Mouse (Mus musculus): ENCODE measurements around the gene Myrip. TPM values are rescaled to one million over a fixed set of nuclear protein-coding genes. Genes with fewer than 3 reads are reported as not detected.

Myrip gene
- total RNA-seq, 2 experiments from 2014 or later = not detected

DNA sequence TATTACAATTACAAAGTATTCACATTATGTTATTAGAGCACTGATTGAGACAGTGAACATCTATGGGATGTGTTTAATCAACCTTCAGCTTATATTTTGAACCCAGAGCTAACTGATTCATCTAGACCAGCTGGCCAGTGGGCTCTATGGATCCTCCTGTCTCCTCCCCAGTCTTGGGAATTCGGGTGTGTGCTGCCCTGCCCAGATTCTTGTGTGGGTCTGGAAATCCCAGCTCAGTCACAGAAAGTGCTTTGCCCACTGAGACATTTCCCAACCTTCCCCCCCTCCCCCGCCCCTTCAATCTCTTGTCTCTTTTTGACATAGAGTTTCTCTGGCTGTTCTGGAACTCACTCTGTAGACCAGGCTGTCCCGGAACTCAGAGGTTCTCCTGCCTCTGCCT, 217.6 kb downstream of the Myrip start:
- no peak for ATAC-seq (ENCODE audit: poor library complexity, severe bottlenecking)

GRCm38 (mm10) chr9:120519469-120520125, 218.3 kb downstream of the Myrip start:
- no peak for ATAC-seq (ENCODE audit: poor library complexity, severe bottlenecking)

DNA sequence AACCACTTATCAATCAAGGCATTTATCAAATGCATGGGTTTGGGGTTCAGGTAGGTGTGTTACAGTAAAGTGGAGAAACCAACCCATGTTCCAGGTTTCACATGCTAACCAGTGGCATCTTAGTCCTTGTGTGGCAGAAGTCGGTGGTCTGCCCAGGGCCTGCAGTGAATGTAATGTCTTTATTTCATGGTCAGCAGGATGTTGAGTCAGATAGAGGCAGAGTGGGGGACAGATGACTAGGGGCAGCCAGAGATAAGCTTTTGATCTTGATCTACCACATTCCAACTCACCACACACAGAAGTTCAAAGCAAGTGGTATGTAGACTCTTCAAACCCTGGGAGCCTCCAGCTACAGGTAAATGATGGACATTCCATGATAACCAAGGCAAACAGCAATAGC, 219.8 kb downstream of the Myrip start:
- ATAC-seq (ENCODE audit: poor library complexity, severe bottlenecking) = no peak

Other genes starting within 250 kb of the Myrip start
- gene Cx3cr1, start 231.6 kb upstream of the Myrip start, total RNA-seq (2015) = 88.0 and 95.4 TPM in 2 replicates
- 111 and 114 TPM in 2 replicates for gene Cx3cr1, start 231.6 kb upstream of the Myrip start, total RNA-seq (2017)
- not detected in 2 replicates for gene Ccr8, start 209.4 kb upstream of the Myrip start, total RNA-seq (2015)
- gene Ccr8, start 209.4 kb upstream of the Myrip start, total RNA-seq (2017) = not detected in 2 replicates
- gene Slc25a38, start 191.1 kb upstream of the Myrip start, total RNA-seq (2015) = 19.1 and 21.9 TPM in 2 replicates
- 26.6 and 32.4 TPM in 2 replicates for gene Slc25a38, start 191.1 kb upstream of the Myrip start, total RNA-seq (2017)
- 2,172 and 2,241 TPM in 2 replicates for gene Rpsa, start 173.8 kb upstream of the Myrip start, total RNA-seq (2015)
- gene Rpsa, start 173.8 kb upstream of the Myrip start, total RNA-seq (2017) = 3,573 and 3,619 TPM in 2 replicates
- gene Mobp, start 151.8 kb upstream of the Myrip start, total RNA-seq (2015) = not detected in 2 replicates
- gene Mobp, start 151.8 kb upstream of the Myrip start, total RNA-seq (2017) = not detected in 2 replicates
- gene Eif1b, start 190.7 kb downstream of the Myrip start, total RNA-seq (2015) = 54.6 and 68.3 TPM in 2 replicates
- 80.3 and 107 TPM in 2 replicates for gene Eif1b, start 190.7 kb downstream of the Myrip start, total RNA-seq (2017)
- 0.11 and 0.21 TPM in 2 replicates for gene Entpd3, start 238.3 kb downstream of the Myrip start, total RNA-seq (2015)
- 0.04 TPM in 1 of 2 replicates, not detected in the other for gene Entpd3, start 238.3 kb downstream of the Myrip start, total RNA-seq (2017)

Data from megakaryocyte, adult 5-6 weeks (primary cell).